27 mouse cellular contexts compared by ENCODE assay signal in genomic region chr12:80995326-80995725, GRCm38 (mm10). TPM values are rescaled to one million over a fixed set of nuclear protein-coding genes. Genes with fewer than 3 reads are reported as not detected.
DNase-seq lines count a peak whose midpoint lies in the region; ATAC-seq lines count a peak whose summit lies in the region.
"Had no signal": no experiment of that assay in that cellular context is flagged by ENCODE, and none has a peak within 500 bp of the region (broad histone marks: within the 10 kb centered on the region; RNA-seq: fewer than 3 reads in every experiment).

No protein-coding gene starts in this region.

- WGBS in forebrain, embryonic 10.5 days: 93% methylated on average over 4 of the region's 4 CpGs

- H3K4me1 ChIP-seq in forebrain, embryonic 10.5 days: peaks cover 45% of the 10 kb centered on the region

- H3K9me3 ChIP-seq in forebrain, embryonic 10.5 days: peaks cover 4% of the 10 kb centered on the region; the same call in 1 of the 2 replicates
- H3K9me3 ChIP-seq: embryonic facial prominence, embryonic 15.5 days; forebrain, embryonic 12.5 days; forebrain, embryonic 15.5 days had no signal

- peak; percentile 84 for ATAC-seq in common myeloid progenitor, adult 5-6 weeks (replicated peaks; ENCODE audit: low read depth, poor library complexity, severe bottlenecking)
- ATAC-seq in megakaryocyte, adult 5-6 weeks (ENCODE audit: poor library complexity, severe bottlenecking): peak; percentile 85
- ATAC-seq in inflammation-experienced regulatory T-cells, adult 6 months: no peak
- ATAC-seq: forebrain, embryonic 15.5 days; hindbrain, postnatal 0 days; intestine, postnatal 0 days had no signal

- H3K27me3 ChIP-seq in forebrain, embryonic 10.5 days (ENCODE audit: poor library complexity, severe bottlenecking): peaks cover 66% of the 10 kb centered on the region

- peak; percentile 50 for DNase-seq in heart, adult 11 months
- DNase-seq in heart, postnatal 36 days: no peak
- DNase-seq in 416B (ENCODE audit: low read depth): peak; percentile 80
- no peak for DNase-seq in forebrain, embryonic 10.5 days (ENCODE audit: extremely low spot score, low spot score)
- no peak for DNase-seq in cerebellum, postnatal 4 days (ENCODE audit: low spot score in 2 of 2)
- DNase-seq: adrenal gland, adult 8-10 months; adrenal gland, postnatal 25 days; B cell, adult 2 months; cerebellum, adult 18-20 months; cerebellum, adult 9-11 months; cerebellum, postnatal 36 days; gastrocnemius, postnatal 25 days had no signal

- no peak overlapping the region for H3K4me3 ChIP-seq in forebrain, embryonic 10.5 days
- H3K4me3 ChIP-seq: embryonic facial prominence, embryonic 12.5 days; embryonic facial prominence, embryonic 15.5 days; forebrain, embryonic 12.5 days; forebrain, embryonic 15.5 days had no signal

- intact Hi-C loops in heart, postnatal 36 days (cut with DNase I): no loop called here

- no peak overlapping the region for H3K27ac ChIP-seq in forebrain, embryonic 10.5 days
- H3K27ac ChIP-seq: embryonic facial prominence, embryonic 12.5 days; embryonic facial prominence, embryonic 15.5 days; forebrain, embryonic 12.5 days; forebrain, embryonic 15.5 days; hindbrain, embryonic 14.5 days; hindbrain, postnatal 0 days had no signal

- no peaks in the 10 kb centered on the region for H3K36me3 ChIP-seq in forebrain, embryonic 10.5 days (replicated peaks)
- H3K36me3 ChIP-seq: embryonic facial prominence, embryonic 12.5 days; embryonic facial prominence, embryonic 15.5 days; forebrain, embryonic 12.5 days; forebrain, embryonic 15.5 days; G1E had no signal

RNA-seq across cellular contexts. Expression of gene Slc10a1, which starts 26.8 kb away (rescaled TPM):
- not detected for total RNA-seq in heart, postnatal 36 days (2021)
- total RNA-seq in common myeloid progenitor, adult 5-6 weeks (2017): 2.3 TPM in 1 of 2 replicates, not detected in the other
- total RNA-seq in megakaryocyte, adult 5-6 weeks (2015): not detected in 2 replicates
- not detected in 2 replicates for total RNA-seq in megakaryocyte, adult 5-6 weeks (2017)
- polyA plus RNA-seq in forebrain, embryonic 10.5 days (2016; fragmentation: Nextera tagmentation; extraction: Ambion mirVana): 0.60 and 0.79 TPM in 2 replicates
- 1 to 10 TPM; 1.3 to 2.6 (median 1.9) TPM for polyA plus RNA-seq in inflammation-experienced regulatory T-cells, adult 6 months (2017; shearing (Covaris generic))
- total RNA-seq: adrenal gland, postnatal 25 days; gastrocnemius, postnatal 25 days; heart, adult 8-10 months; heart, postnatal 25 days; hindbrain, postnatal 0 days had no signal
- polyA plus RNA-seq: brain, embryonic 14.5 days; G1E; gonadal fat pad, adult 2 months had no signal

RNA-seq across cellular contexts. Expression of gene Smoc1, which starts 31.3 kb away (rescaled TPM):
- 1 to 10 TPM; 5.9 to 8.2 TPM for total RNA-seq in heart, postnatal 36 days (2021)
- total RNA-seq in common myeloid progenitor, adult 5-6 weeks (2017): 0.34 and 0.96 TPM in 2 replicates
- 0.18 and 0.25 TPM in 2 replicates for total RNA-seq in megakaryocyte, adult 5-6 weeks (2015)
- 0.18 TPM in 1 of 2 replicates, not detected in the other for total RNA-seq in megakaryocyte, adult 5-6 weeks (2017)
- polyA plus RNA-seq in forebrain, embryonic 10.5 days (2016; fragmentation: Nextera tagmentation; extraction: Ambion mirVana): 14.9 and 15.9 TPM in 2 replicates
- polyA plus RNA-seq in inflammation-experienced regulatory T-cells, adult 6 months (2017; shearing (Covaris generic)): under 1 TPM in 1 of 3 experiments, not detected in 2; 0.32 TPM

RNA-seq across cellular contexts. Expression of gene Srsf5, which starts 50.0 kb away (rescaled TPM):
- 100 to 1,000 TPM in 1 of 2 experiments, 10 to 100 TPM in 1; 98.3 to 181 TPM for total RNA-seq in heart, postnatal 36 days (2021)
- total RNA-seq in common myeloid progenitor, adult 5-6 weeks (2017): 875 and 880 TPM in 2 replicates
- total RNA-seq in megakaryocyte, adult 5-6 weeks (2015): 248 and 262 TPM in 2 replicates
- 673 and 674 TPM in 2 replicates for total RNA-seq in megakaryocyte, adult 5-6 weeks (2017)
- polyA plus RNA-seq in forebrain, embryonic 10.5 days (2016; fragmentation: Nextera tagmentation; extraction: Ambion mirVana): 538 and 563 TPM in 2 replicates
- 100 to 1,000 TPM; 316 to 665 (median 602) TPM for polyA plus RNA-seq in inflammation-experienced regulatory T-cells, adult 6 months (2017; shearing (Covaris generic))

Comparison
In these comparisons a context has a peak if more than half of its experiments do, and no peak if none do; other contexts are left out.
1. DNase-seq: peak in heart, adult 11 months (single experiment) and 416B (single experiment); none in heart, postnatal 36 days (0 of 2), forebrain, embryonic 10.5 days (single experiment) and cerebellum, postnatal 4 days (0 of 2).